Mouse (Mus musculus): ENCODE results near the gene Tshb.

Tshb gene

GRCm38 (mm10) chr3:102736436-102736835, 46.1 kb downstream of the Tshb start:
- DNase-seq: no peak

GRCm38 (mm10) chr3:102735638-102736037, 46.9 kb downstream of the Tshb start:
- no peak for DNase-seq

GRCm38 (mm10) chr3:102735031-102735558, 47.4 kb downstream of the Tshb start:
- no peak for DNase-seq

- peak; percentile 54 for DNase-seq
Observed at GRCm38 (mm10) chr3:102734313-102735030, 48.0 kb downstream of the Tshb start, which contains the start of gene Tspan2. TSS of gene Tspan2 (plus strand) at chr3:102734529.

- DNase-seq: no peak
Observed at GRCm38 (mm10) chr3:102733936-102734312, 48.6 kb downstream of the Tshb start.

GRCm38 (mm10) chr3:102733050-102733449, 49.5 kb downstream of the Tshb start:
- DNase-seq: no peak

- no peak for DNase-seq
Observed at GRCm38 (mm10) chr3:102732619-102733018, 49.9 kb downstream of the Tshb start.

GRCm38 (mm10) chr3:102731112-102731511, 51.4 kb downstream of the Tshb start:
- DNase-seq: no peak

GRCm38 (mm10) chr3:102729416-102729815, 53.1 kb downstream of the Tshb start:
- DNase-seq: no peak
